Mouse (Mus musculus) urinary bladder, postnatal 4 days (tissue): Measurements from ENCODE around the gene Mrpl39.
A peak's percentile ranks its signal among the peaks of the same experiment; 100 is the strongest.

ENCODE experiments used
- DNase-seq, 2 experiments: peaks; one replicate each; pipeline ENCODE4 v3.0.0; 2021 to 2022; ENCODE audit warnings: low spot score in 2 of 2

The Mrpl39 gene

GRCm38 (mm10) chr16:84735166-84736105, at the start of gene Mrpl39:
Mrpl39 (minus strand) TSS chr16:84735742.
- peak; percentile 95 to 98 for DNase-seq

- no peak for DNase-seq
Measured at GRCm38 (mm10) chr16:84784966-84785365, 49.4 kb upstream of the Mrpl39 start.

GRCm38 (mm10) chr16:84783279-84783678, 47.7 kb upstream of the Mrpl39 start:
- DNase-seq, result no peak

- DNase-seq, result no peak
Measured at GRCm38 (mm10) chr16:84779718-84780117, 44.2 kb upstream of the Mrpl39 start.

GRCm38 (mm10) chr16:84778861-84779630, 43.5 kb upstream of the Mrpl39 start:
- no peak for DNase-seq

- no peak for DNase-seq
Measured at GRCm38 (mm10) chr16:84778431-84778830, 42.9 kb upstream of the Mrpl39 start.

- no peak for DNase-seq
Measured at GRCm38 (mm10) chr16:84776089-84776784, 40.7 kb upstream of the Mrpl39 start.

GRCm38 (mm10) chr16:84775356-84775755, 39.8 kb upstream of the Mrpl39 start:
- DNase-seq, result no peak

- DNase-seq, result no peak
Measured at GRCm38 (mm10) chr16:84774761-84775231, 39.3 kb upstream of the Mrpl39 start.

- DNase-seq, result peak; percentile 53 to 63
Measured at GRCm38 (mm10) chr16:84774003-84774703, 38.6 kb upstream of the Mrpl39 start, which contains the start of gene Jam2. Jam2 (plus strand) TSS chr16:84774123.

- DNase-seq, result no peak
Measured at GRCm38 (mm10) chr16:84773268-84773861, 37.8 kb upstream of the Mrpl39 start.

- no peak for DNase-seq
Measured at GRCm38 (mm10) chr16:84772496-84773267, 37.1 kb upstream of the Mrpl39 start.

GRCm38 (mm10) chr16:84771461-84771860, 35.9 kb upstream of the Mrpl39 start:
- no peak for DNase-seq

GRCm38 (mm10) chr16:84770891-84771290, 35.3 kb upstream of the Mrpl39 start:
- no peak for DNase-seq

- no peak for DNase-seq
Measured at GRCm38 (mm10) chr16:84769619-84770464, 34.3 kb upstream of the Mrpl39 start.

- no peak for DNase-seq
Measured at GRCm38 (mm10) chr16:84769182-84769581, 33.6 kb upstream of the Mrpl39 start.

- no peak for DNase-seq
Measured at GRCm38 (mm10) chr16:84767956-84768355, 32.4 kb upstream of the Mrpl39 start.

GRCm38 (mm10) chr16:84745721-84746306, 10.3 kb upstream of the Mrpl39 start:
- no peak for DNase-seq
